Mouse (Mus musculus) G1E (cell line): Measurements from ENCODE around the gene Coro2a.

ENCODE experiments used
- CTCF ChIP-seq: IDR thresholded peaks from 2 replicates; pipeline ENCODE4 v1.5.1; 2012; ENCODE audit warnings: low read depth, low read length, inconsistent platforms, mixed read lengths
- GATA1 ChIP-seq: IDR thresholded peaks from 2 replicates; pipeline ENCODE4 v1.6.1; 2012; ENCODE audit warnings: borderline replicate concordance, low read length, inconsistent platforms, mixed read lengths
- POLR2AphosphoS5 ChIP-seq: IDR thresholded peaks from 2 replicates; pipeline ENCODE4 v1.6.1; 2012; ENCODE audit warnings: low read depth, low read length, inconsistent platforms; ENCODE audit not compliant: insufficient replicate concordance
- TAL1 ChIP-seq: conservative IDR thresholded peaks from 2 replicates; pipeline ENCODE4 v1.6.1; 2012; ENCODE audit warnings: low read depth, low read length, inconsistent platforms, mixed read lengths

GRCm38 (mm10) chr4:46520491-46520890 lies 81.5 kb downstream of the Coro2a start:
- TF ChIP-seq TAL1 = no peak
- TF ChIP-seq CTCF = no peak
- no peak for TF ChIP-seq POLR2AphosphoS5
- no peak for TF ChIP-seq GATA1
